Mouse (Mus musculus): Measurements from ENCODE around the gene Slc9a3r2. TPM values are rescaled to one million over a fixed set of nuclear protein-coding genes. Genes with fewer than 3 reads are reported as not detected.

Gene Slc9a3r2
- total RNA-seq, 2 experiments from 2014 or later = 91.1 to 140 TPM

GRCm38 (mm10) chr17:24596471-24597183 lies 53.5 kb downstream of the Slc9a3r2 start:
- DNase-seq = no peak
- intact Hi-C loops (cut with DNase I) = no loop called here

GRCm38 (mm10) chr17:24596073-24596466 lies 54.1 kb downstream of the Slc9a3r2 start:
- DNase-seq = no peak
- intact Hi-C loops (cut with DNase I) = no loop called here

- no peak for DNase-seq
- intact Hi-C loops (cut with DNase I) = no loop called here
Measured at GRCm38 (mm10) chr17:24595126-24596072, 54.7 kb downstream of the Slc9a3r2 start.

DNA sequence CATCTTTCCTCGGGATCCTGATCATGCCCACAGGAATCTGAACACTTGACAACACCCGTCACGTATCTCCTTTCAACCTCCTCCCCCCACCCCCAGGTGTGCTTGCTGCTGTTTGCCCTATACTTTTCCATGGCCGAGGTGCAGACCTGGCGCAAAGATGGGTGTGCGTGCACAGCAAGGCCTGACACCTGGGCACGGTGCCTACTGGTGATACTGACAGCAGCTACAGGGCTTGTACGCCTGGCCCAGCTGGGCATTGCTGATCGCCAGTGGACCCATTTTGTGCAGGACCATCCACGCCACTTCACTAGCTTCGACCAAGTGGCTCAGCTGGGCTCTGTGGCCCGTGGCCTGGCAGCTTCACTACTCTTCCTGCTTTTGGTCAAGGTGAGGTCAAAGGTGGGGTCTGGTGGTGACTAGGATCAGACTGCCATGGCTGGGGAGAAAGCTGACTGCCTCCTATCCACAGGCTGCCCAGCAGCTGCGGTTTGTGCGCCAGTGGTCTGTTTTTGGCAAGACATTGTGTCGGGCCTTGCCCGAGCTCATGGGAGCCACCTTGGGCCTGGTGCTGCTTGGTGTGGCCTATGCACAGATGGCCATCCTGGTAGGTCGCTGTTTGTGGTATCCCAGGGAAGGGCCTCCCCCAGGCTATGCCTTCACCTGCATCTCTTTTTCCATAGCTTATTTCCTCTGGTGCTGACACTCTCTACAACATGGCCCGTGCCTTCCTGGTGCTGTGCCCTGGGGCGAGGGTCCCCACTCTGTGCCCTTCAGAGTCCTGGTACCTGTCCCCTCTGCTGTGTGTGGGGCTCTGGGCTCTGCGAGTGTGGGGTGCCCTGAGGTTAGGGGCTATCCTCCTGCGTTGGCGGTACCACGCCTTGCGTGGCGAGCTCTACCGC lies 55.9 kb downstream of the Slc9a3r2 start:
- no peak for DNase-seq
- intact Hi-C loops (cut with DNase I) = no loop called here

DNA sequence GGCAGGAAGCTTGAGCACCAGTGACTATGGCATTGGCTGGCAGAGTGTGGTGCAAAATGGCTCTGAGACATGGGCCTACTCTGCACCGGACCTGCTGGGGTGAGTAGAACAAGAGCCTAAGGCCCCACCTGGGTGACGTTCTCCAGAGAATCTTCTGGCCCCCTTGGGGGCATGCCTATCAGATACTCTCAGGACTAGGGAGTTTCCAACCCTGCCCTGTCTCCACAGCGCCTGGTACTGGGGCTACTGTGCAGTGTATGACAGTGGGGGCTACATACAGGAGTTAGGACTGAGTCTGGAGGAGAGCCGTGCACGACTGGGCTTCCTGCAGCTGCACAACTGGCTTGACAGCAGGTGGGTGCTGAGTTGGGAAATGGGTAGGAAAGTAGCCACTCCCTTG lies 56.9 kb downstream of the Slc9a3r2 start:
- no peak for DNase-seq
- intact Hi-C loops (cut with DNase I) = no loop called here

GRCm38 (mm10) chr17:24591695-24592094 lies 58.4 kb downstream of the Slc9a3r2 start:
- intact Hi-C loops (cut with DNase I) = no loop called here
- DNase-seq = no peak

DNA sequence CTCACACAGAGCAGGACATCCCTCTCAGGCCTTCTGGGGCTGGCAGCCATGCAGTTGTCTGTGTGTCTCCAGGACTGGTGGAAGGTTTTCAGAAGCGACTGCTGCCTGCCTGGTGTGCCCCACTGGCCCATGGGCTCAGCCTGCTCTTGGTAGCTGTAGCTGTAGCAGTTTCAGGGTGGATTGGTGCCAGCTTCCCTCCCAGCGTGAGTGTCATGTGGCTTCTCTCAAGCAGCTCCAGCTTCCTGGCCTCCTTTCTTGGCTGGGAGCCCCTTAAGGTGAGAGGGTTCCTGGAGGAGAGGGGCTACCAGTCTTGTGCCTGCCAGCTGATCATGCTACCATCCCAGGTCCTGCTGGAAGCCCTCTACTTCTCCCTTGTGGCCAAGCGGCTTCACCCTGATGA lies 59.2 kb downstream of the Slc9a3r2 start:
- no peak for DNase-seq
- intact Hi-C loops (cut with DNase I) = no loop called here

Small RNA genes lying within 50 kb of the gene (microRNA-seq; reads per million reads assigned to microRNA genes)
- 0.67 to 0.72 reads per million in 2 experiments for gene Gm24589 (ENCODE audit: borderline number of aligned reads in 2 of 2)

Other genes starting within 250 kb of the Slc9a3r2 start
- gene Rnps1, start 235.8 kb downstream of the Slc9a3r2 start, total RNA-seq (2021) = 10 to 100 TPM; 58.4 to 61.6 TPM
- gene Eci1, start 223.7 kb downstream of the Slc9a3r2 start, total RNA-seq (2021) = 100 to 1,000 TPM; 511 to 548 TPM
- 1 to 10 TPM; 1.1 to 1.4 TPM for gene Dnase1l2, start 207.2 kb downstream of the Slc9a3r2 start, total RNA-seq (2021)
- gene E4f1, start 180.0 kb downstream of the Slc9a3r2 start, total RNA-seq (2021) = 10 to 100 TPM; 11.0 to 12.4 TPM
- gene Pgp, start 179.9 kb downstream of the Slc9a3r2 start, total RNA-seq (2021) = 10 to 100 TPM; 39.1 to 41.9 TPM
- gene Bricd5, start 176.4 kb downstream of the Slc9a3r2 start, total RNA-seq (2021) = not detected
- gene Mlst8, start 171.2 kb downstream of the Slc9a3r2 start, total RNA-seq (2021) = 1 to 10 TPM; 8.1 to 9.0 TPM
- gene Caskin1, start 161.7 kb downstream of the Slc9a3r2 start, total RNA-seq (2021) = under 1 TPM; 0.11 to 0.14 TPM
- 10 to 100 TPM; 45.7 to 51.6 TPM for gene Traf7, start 122.4 kb downstream of the Slc9a3r2 start, total RNA-seq (2021)
- not detected for gene Rab26, start 116.1 kb downstream of the Slc9a3r2 start, total RNA-seq (2021)
- 10 to 100 TPM; 45.4 to 45.6 TPM for gene Pkd1, start 100.5 kb downstream of the Slc9a3r2 start, total RNA-seq (2021)
- 100 to 1,000 TPM; 106 to 112 TPM for gene Tsc2, start 17.7 kb downstream of the Slc9a3r2 start, total RNA-seq (2021)
- gene Nthl1, start 17.6 kb downstream of the Slc9a3r2 start, total RNA-seq (2021) = 1 to 10 TPM; 3.3 to 4.1 TPM
- gene Npw, start 8.1 kb upstream of the Slc9a3r2 start, total RNA-seq (2021) = not detected
- 10 to 100 TPM; 17.3 to 19.0 TPM for gene Zfp598, start 19.4 kb upstream of the Slc9a3r2 start, total RNA-seq (2021)
- gene Syngr3, start 39.6 kb upstream of the Slc9a3r2 start, total RNA-seq (2021) = under 1 TPM; 0.14 to 0.22 TPM
- gene Gfer, start 45.8 kb upstream of the Slc9a3r2 start, total RNA-seq (2021) = 10 to 100 TPM; 19.3 to 22.8 TPM
- gene Noxo1, start 45.9 kb upstream of the Slc9a3r2 start, total RNA-seq (2021) = 1 to 10 TPM in 1 of 2 experiments, under 1 TPM in 1; 0.33 to 1.3 TPM
- gene Tbl3, start 57.3 kb upstream of the Slc9a3r2 start, total RNA-seq (2021) = 10 to 100 TPM; 16.3 to 17.7 TPM
- not detected for gene Rnf151, start 67.7 kb upstream of the Slc9a3r2 start, total RNA-seq (2021)
- gene Rps2, start 67.8 kb upstream of the Slc9a3r2 start, total RNA-seq (2021) = 100 to 1,000 TPM; 668 to 757 TPM
- gene Ndufb10, start 74.2 kb upstream of the Slc9a3r2 start, total RNA-seq (2021) = 1,000 to 10,000 TPM in 1 of 2 experiments, 100 to 1,000 TPM in 1; 979 to 1,034 TPM
- 100 to 1,000 TPM; 400 to 416 TPM for gene Rpl3l, start 77.5 kb upstream of the Slc9a3r2 start, total RNA-seq (2021)
- gene Msrb1, start 86.3 kb upstream of the Slc9a3r2 start, total RNA-seq (2021) = 100 to 1,000 TPM; 160 to 183 TPM
- gene Hs3st6, start 102.7 kb upstream of the Slc9a3r2 start, total RNA-seq (2021) = not detected
- gene Meiob, start 154.0 kb upstream of the Slc9a3r2 start, total RNA-seq (2021) = not detected
- 100 to 1,000 TPM; 102 to 104 TPM for gene Hagh, start 189.8 kb upstream of the Slc9a3r2 start, total RNA-seq (2021)
- 10 to 100 TPM; 72.0 to 76.5 TPM for gene Fahd1, start 200.0 kb upstream of the Slc9a3r2 start, total RNA-seq (2021)
- 1 to 10 TPM; 7.7 to 8.8 TPM for gene Igfals, start 215.7 kb upstream of the Slc9a3r2 start, total RNA-seq (2021)
- 10 to 100 TPM; 20.0 to 22.4 TPM for gene Nubp2, start 236.0 kb upstream of the Slc9a3r2 start, total RNA-seq (2021)
- gene Spsb3, start 236.3 kb upstream of the Slc9a3r2 start, total RNA-seq (2021) = 10 to 100 TPM; 26.3 to 28.0 TPM
- gene Eme2, start 244.8 kb upstream of the Slc9a3r2 start, total RNA-seq (2021) = 10 to 100 TPM; 18.8 to 19.0 TPM
- 100 to 1,000 TPM; 103 to 113 TPM for gene Mrps34, start 244.8 kb upstream of the Slc9a3r2 start, total RNA-seq (2021)
- gene Nme3, start 246.2 kb upstream of the Slc9a3r2 start, total RNA-seq (2021) = 10 to 100 TPM; 30.2 to 32.4 TPM